Mouse (Mus musculus) kidney, adult 2 months (tissue): Measurements from ENCODE around the gene Akain1.

Experiments used
- CTCF ChIP-seq: fragments of 200-500 bp; conservative IDR thresholded peaks from 2 replicates; pipeline ENCODE4 v1.5.1; 2011; ENCODE audit warnings: low read depth, mild to moderate bottlenecking, control low read depth, low read length, moderate library complexity, mixed read lengths; ENCODE audit not compliant: insufficient read depth, insufficient read length
- POLR2A ChIP-seq: fragments of 200-500 bp; IDR thresholded peaks from one replicate; pipeline ENCODE4 v1.6.1; 2011; ENCODE audit warnings: low read depth, low read length, control low read depth

GRCm38 (mm10) chr17:69498913-69499312 lies 59.8 kb downstream of the Akain1 start:
- TF ChIP-seq CTCF (no peak), POLR2A (no peak)
